Mouse (Mus musculus) cerebellum, adult 2 months (tissue): ENCODE measurements at regions not wholly inside any gene's neighbourhood (a gene's known extent, or its start where the extent isn't known, plus 50 kb on each side); places are given as distances from the start of the nearest gene placed in this dataset.

Experiments
- DNase-seq, 2 experiments: peaks; one replicate each; pipeline ENCODE4 v3.0.0; 2021
- H3K27ac ChIP-seq: fragments of 200-500 bp; 2 replicates; pipeline ENCODE4 v1.5.1; 2012; ENCODE audit warnings: low read length, control low read depth, inconsistent platforms; ENCODE audit not compliant: insufficient read depth
- H3K27me3 ChIP-seq: fragments of 200-500 bp; 2 replicates; pipeline ENCODE4 v1.6.1; 2012; ENCODE audit warnings: inconsistent platforms, mild to moderate bottlenecking, low read length, moderate library complexity; ENCODE audit not compliant: control insufficient read depth, insufficient read depth
- H3K4me1 ChIP-seq: fragments of 200-500 bp; 2 replicates; pipeline ENCODE4 v1.6.1; 2011; ENCODE audit warnings: low read length; ENCODE audit not compliant: control insufficient read depth, insufficient read depth
- H3K4me3 ChIP-seq: fragments of 200-500 bp; replicated peaks from 2 replicates; pipeline ENCODE3; 2011; ENCODE audit warnings: mild to moderate bottlenecking, low read depth, low read length, control low read depth; ENCODE audit not compliant: insufficient read depth
- CTCF ChIP-seq: fragments of 200-500 bp; IDR thresholded peaks from 2 replicates; pipeline ENCODE4 v1.5.1; 2011; ENCODE audit warnings: low read depth, mild to moderate bottlenecking, control low read depth, low read length, moderate library complexity, borderline replicate concordance; ENCODE audit not compliant: insufficient read depth
- POLR2A ChIP-seq: fragments of 200-500 bp; IDR thresholded peaks from 2 replicates; pipeline ENCODE4 v1.6.1; 2011; ENCODE audit warnings: low read length, control low read depth, borderline replicate concordance; ENCODE audit not compliant: insufficient read depth
- WGBS: fragments of 180-500 bp; shearing (Covaris S2); methylation state at CpG from one replicate; pipeline ENCODE4 v1.1.7; 2018; 5-methylcytosine and 5-hydroxymethylcytosine counted together

- WGBS: 74% methylated on average over 3 of the region's 3 CpGs
- no peak for TF ChIP-seq CTCF
- TF ChIP-seq POLR2A: no peak
- no peak overlapping the region for H3K4me3 ChIP-seq
- DNase-seq: no peak
- no peak overlapping the region for H3K27ac ChIP-seq
- no peaks in the 10 kb centered on the region for H3K4me1 ChIP-seq
- no peaks in the 10 kb centered on the region for H3K27me3 ChIP-seq
Measured at GRCm38 (mm10) chr13:40652916-40653315, 85.3 kb downstream of the Tfap2a start.

- TF ChIP-seq CTCF: no peak
- TF ChIP-seq POLR2A: no peak
- no peaks in the 10 kb centered on the region for H3K27me3 ChIP-seq
- H3K4me3 ChIP-seq: no peak overlapping the region
- H3K4me1 ChIP-seq: no peaks in the 10 kb centered on the region
- WGBS: 40% methylated on average over 16 of the region's 16 CpGs
- peak; percentile 78 to 83 for DNase-seq
- H3K27ac ChIP-seq: no peak overlapping the region
Measured at GRCm38 (mm10) chr13:40651056-40651455, 87.1 kb downstream of the Tfap2a start.

GRCm38 (mm10) chr13:40650036-40650709, 88.0 kb downstream of the Tfap2a start:
- TF ChIP-seq POLR2A (no peak), CTCF (no peak)
- H3K4me1 ChIP-seq: no peaks in the 10 kb centered on the region
- no peaks in the 10 kb centered on the region for H3K27me3 ChIP-seq
- no peak overlapping the region for H3K27ac ChIP-seq
- DNase-seq: no peak
- WGBS: 46% methylated on average over 10 of the region's 10 CpGs
- H3K4me3 ChIP-seq: no peak overlapping the region

GRCm38 (mm10) chr13:40649096-40650035, 88.8 kb downstream of the Tfap2a start:
- DNase-seq: no peak
- TF ChIP-seq CTCF: no peak
- TF ChIP-seq POLR2A: no peak
- H3K4me3 ChIP-seq: no peak overlapping the region
- no peaks in the 10 kb centered on the region for H3K27me3 ChIP-seq
- no peaks in the 10 kb centered on the region for H3K4me1 ChIP-seq
- H3K27ac ChIP-seq: no peak overlapping the region
- WGBS: 49% methylated on average over 10 of the region's 10 CpGs

- no peak for TF ChIP-seq POLR2A
- TF ChIP-seq CTCF: no peak
- no peaks in the 10 kb centered on the region for H3K4me1 ChIP-seq
Measured at GRCm38 (mm10) chr13:40646131-40646530, 92.0 kb downstream of the Tfap2a start.

GRCm38 (mm10) chr13:40645646-40646045, 92.5 kb downstream of the Tfap2a start:
- DNase-seq: no peak
- no peak for TF ChIP-seq POLR2A
- no peak for TF ChIP-seq CTCF
- H3K4me1 ChIP-seq: no peaks in the 10 kb centered on the region
- no peak overlapping the region for H3K27ac ChIP-seq
- H3K4me3 ChIP-seq: no peak overlapping the region
- WGBS: 60% methylated on average over 3 of the region's 3 CpGs
- no peaks in the 10 kb centered on the region for H3K27me3 ChIP-seq

More at GRCm38 (mm10) chr13:40646131-40646530, 92.0 kb downstream of the Tfap2a start:
- Histone ChIP-seq H3K27ac (no peak overlapping the region), H3K27me3 (no peaks in the 10 kb centered on the region), H3K4me3 (no peak overlapping the region)
- no peak for DNase-seq
- WGBS: 89% methylated on average over 10 of the region's 10 CpGs

- Histone ChIP-seq H3K4me1 (no peaks in the 10 kb centered on the region), H3K4me3 (no peak overlapping the region), H3K27ac (no peak overlapping the region), H3K27me3 (no peaks in the 10 kb centered on the region)
- DNase-seq: no peak
- WGBS: 83% methylated on average over 6 of the region's 6 CpGs
- TF ChIP-seq CTCF (no peak), POLR2A (no peak)
Measured at GRCm38 (mm10) chr13:40642931-40643330, 95.2 kb downstream of the Tfap2a start.
